ENCODE assay signal across 8 mouse cellular contexts in the genomic region with DNA sequence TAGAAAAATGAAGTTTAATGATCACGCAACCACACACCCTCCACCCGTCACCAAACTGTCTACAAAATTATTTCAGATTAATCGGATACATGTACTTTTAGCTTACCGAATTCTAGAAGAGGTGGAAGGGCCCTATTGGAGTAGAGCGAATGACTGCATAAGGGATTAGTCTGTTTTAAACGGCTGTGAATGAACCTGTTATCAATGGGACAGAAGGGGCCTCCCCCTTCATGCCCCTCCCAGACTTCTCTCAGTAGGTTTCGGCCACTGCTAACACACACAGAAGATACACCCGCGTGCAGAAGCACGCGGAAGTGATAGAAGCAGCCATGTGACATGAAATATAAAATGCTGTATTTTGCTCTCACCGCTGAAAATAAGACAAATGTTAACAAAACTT. TPM values are rescaled to one million over a fixed set of nuclear protein-coding genes. Genes with fewer than 3 reads are reported as not detected.
DNase-seq lines count a peak whose midpoint lies in the region; ATAC-seq and TF ChIP-seq lines count a peak whose summit lies in the region.

A gene (minus strand): TSS at position 150 of the 400 bp plus-strand sequence.

- peak within 1 kb of the TSS; percentile 92 for H3K27ac ChIP-seq in kidney, embryonic 16.5 days (ENCODE audit: low read length)
- peak within 1 kb of the TSS; percentile 30 for H3K27ac ChIP-seq in embryonic fibroblast, embryonic 13.5 days (ENCODE audit: insufficient read depth, low read length)

- TF ChIP-seq POLR2A in embryonic fibroblast, embryonic 13.5 days (IDR thresholded peaks at IDR 0.05; ENCODE audit: low read depth, low read length): no peak

- H3K36me3 ChIP-seq in kidney, embryonic 16.5 days (ENCODE audit: insufficient read depth, low read length): no peaks in the 10 kb centered on the region
- peaks cover 14% of the 10 kb centered on the region for H3K36me3 ChIP-seq in G1E (replicated peaks)

- ATAC-seq in kidney, embryonic 16.5 days (ENCODE audit: low FRiP score, low TSS enrichment): no peak
- peak; percentile 62 for ATAC-seq in G1E (ENCODE audit: extremely low read depth, insufficient number of reproducible peaks, low FRiP score, poor library complexity, severe bottlenecking)
- no peak for ATAC-seq in frontal cortex, adult (ENCODE audit: low TSS enrichment)

- H3K27me3 ChIP-seq in kidney, embryonic 16.5 days (ENCODE audit: insufficient read depth, low read length): no peaks in the 10 kb centered on the region
- peaks cover 14% of the 10 kb centered on the region; the same call in 1 of the 2 replicates for H3K27me3 ChIP-seq in G1E (ENCODE audit: insufficient read depth, low read length)

- peak within 1 kb of the TSS; percentile 82 for H3K9ac ChIP-seq in kidney, embryonic 16.5 days (replicated peaks; ENCODE audit: low read length)

- H3K4me3 ChIP-seq in kidney, embryonic 16.5 days (ENCODE audit: low read length): peak within 1 kb of the TSS; percentile 92
- H3K4me3 ChIP-seq in G1E (ENCODE audit: low read depth, low read length): peak within 1 kb of the TSS; percentile 83
- peak within 1 kb of the TSS; percentile 92 for H3K4me3 ChIP-seq in embryonic fibroblast, embryonic 13.5 days (ENCODE audit: insufficient read depth, low read length)

- peaks cover 10% of the 10 kb centered on the region for H3K4me1 ChIP-seq in kidney, embryonic 16.5 days (ENCODE audit: insufficient read depth, low read length)
- H3K4me1 ChIP-seq in G1E (ENCODE audit: insufficient read depth, low read depth, low read length): peaks cover 33% of the 10 kb centered on the region
- H3K4me1 ChIP-seq in embryonic fibroblast, embryonic 13.5 days (ENCODE audit: control insufficient read depth, insufficient read depth, low read length): 0 out of 2 replicates have a peak, but pooled peaks cover 1% of the 10 kb centered on the region

- no peak for DNase-seq in kidney, postnatal 36 days
- DNase-seq in G1E (ENCODE audit: low spot score) (peak; percentile 74), liver (peak; percentile 60)
- peak; percentile 38 for DNase-seq in retina, postnatal 1 day
- no peak for DNase-seq in urinary bladder, postnatal 36 days (ENCODE audit: low spot score in 2 of 2)

- peak within 1 kb of the TSS; percentile 73 for H3K4me2 ChIP-seq in kidney, embryonic 16.5 days (replicated peaks; ENCODE audit: low read depth, low read length)

- TF ChIP-seq CTCF in G1E (IDR thresholded peaks at IDR 0.05; ENCODE audit: low read depth, low read length): no peak
- TF ChIP-seq CTCF in embryonic fibroblast, embryonic 13.5 days (IDR thresholded peaks at IDR 0.05; ENCODE audit: borderline replicate concordance, insufficient read depth, low read length): no peak

- WGBS in kidney, embryonic 16.5 days: 11% methylated on average over 12 of the region's 12 CpGs

- no peaks in the 10 kb centered on the region for H3K9me3 ChIP-seq in kidney, embryonic 16.5 days (ENCODE audit: low read length)
- no peaks in the 10 kb centered on the region for H3K9me3 ChIP-seq in G1E (replicated peaks)

RNA-seq across cellular contexts. Expression of the gene that starts here (rescaled TPM):
- polyA plus RNA-seq in kidney, embryonic 16.5 days (2015; fragmentation: Nextera tagmentation; extraction: Ambion mirVana): 5.7 and 5.8 TPM in 2 replicates
- 4.1 and 5.6 TPM in 2 replicates for total RNA-seq in G1E (2014; fragmentation: Nextera tagmentation)
- total RNA-seq in G1E (2017): 1.3 and 1.9 TPM in 2 replicates
- polyA plus RNA-seq in G1E (2012): 7.7 and 12.6 TPM in 2 replicates
- polyA plus RNA-seq in embryonic fibroblast, embryonic 13.5 days (2011; ENCODE audit: insufficient read length, low read depth, missing spikeins): 2.3 and 3.3 TPM in 2 replicates

Comparison
In these comparisons a context has a peak if more than half of its experiments do, and no peak if none do; other contexts are left out.
1. DNase-seq: peak in G1E (single experiment), liver (single experiment) and retina, postnatal 1 day (single experiment); none in kidney, postnatal 36 days (0 of 2) and urinary bladder, postnatal 36 days (0 of 2).
2. Peak in every context shown above with its lines, with median percentiles within 50 percentile points of each other: H3K4me3 ChIP-seq.